Mouse (Mus musculus) CH12.LX (cell line): ENCODE data around the gene Mob4.
"Not testable (repeated sequence)": the region's sequence is repeated elsewhere in the genome, so short reads cannot be mapped to it uniquely, and the experiment has no call there.

ENCODE experiments used
- CHD1 ChIP-seq: IDR thresholded peaks from 2 replicates; pipeline ENCODE4 v1.6.1; 2012; ENCODE audit warnings: low read depth, low read length, improper control_type of control experiment, inconsistent platforms
- CHD2 ChIP-seq: IDR thresholded peaks from 2 replicates; pipeline ENCODE4 v1.6.1; 2011; ENCODE audit warnings: low read length, improper control_type of control experiment
- CTCF ChIP-seq, 2 experiments: IDR thresholded peaks in 1 of 2; conservative IDR thresholded peaks in 1 of 2; 2 replicates each; pipeline ENCODE4 v1.5.1; 2011 to 2012; ENCODE audit warnings: low read depth in 2 of 2, low read length in 2 of 2, improper control_type of control experiment in 1 of 2, inconsistent platforms in 1 of 2, mild to moderate bottlenecking in 1 of 2, moderate library complexity in 1 of 2
- HCFC1 ChIP-seq: IDR thresholded peaks from 2 replicates; pipeline ENCODE4 v1.6.1; 2012; ENCODE audit warnings: low read depth, mild to moderate bottlenecking, inconsistent platforms, low read length, improper control_type of control experiment
- MAX ChIP-seq: IDR thresholded peaks from 2 replicates; pipeline ENCODE4 v1.6.1; 2011; ENCODE audit warnings: low read length, improper control_type of control experiment
- MYC ChIP-seq: IDR thresholded peaks from 2 replicates; pipeline ENCODE4 v1.6.1; 2011; ENCODE audit warnings: low read depth, mild to moderate bottlenecking, improper control_type of control experiment, low read length
- NELFE ChIP-seq: IDR thresholded peaks from 2 replicates; pipeline ENCODE4 v1.6.1; 2011; ENCODE audit warnings: low read depth, low read length, improper control_type of control experiment
- POLR2A ChIP-seq: IDR thresholded peaks from 2 replicates; pipeline ENCODE4 v1.6.1; 2011; ENCODE audit warnings: low read depth, mild to moderate bottlenecking, improper control_type of control experiment, low read length
- POLR2AphosphoS2 ChIP-seq: IDR thresholded peaks from 2 replicates; pipeline ENCODE4 v1.6.1; 2011; ENCODE audit warnings: low read depth, low read length, improper control_type of control experiment
- RAD21 ChIP-seq: IDR thresholded peaks from 2 replicates; pipeline ENCODE4 v1.6.1; 2011; ENCODE audit warnings: low read depth, mild to moderate bottlenecking, low read length, improper control_type of control experiment, moderate library complexity
- SMC3 ChIP-seq: IDR thresholded peaks from 2 replicates; pipeline ENCODE4 v1.6.1; 2011; ENCODE audit warnings: low read depth, low read length, improper control_type of control experiment
- ZC3H11A ChIP-seq: IDR thresholded peaks from 2 replicates; pipeline ENCODE4 v1.6.1; 2012; ENCODE audit warnings: low read depth, mild to moderate bottlenecking, inconsistent platforms, low read length, improper control_type of control experiment
- ZMIZ1 ChIP-seq: IDR thresholded peaks from 2 replicates; pipeline ENCODE4 v1.6.1; 2012; ENCODE audit warnings: low read depth, mild to moderate bottlenecking, inconsistent platforms, low read length, improper control_type of control experiment
- ZNF384 ChIP-seq: IDR thresholded peaks from 2 replicates; pipeline ENCODE4 v1.6.1; 2012; ENCODE audit warnings: low read depth, low read length, improper control_type of control experiment, inconsistent platforms

DNA sequence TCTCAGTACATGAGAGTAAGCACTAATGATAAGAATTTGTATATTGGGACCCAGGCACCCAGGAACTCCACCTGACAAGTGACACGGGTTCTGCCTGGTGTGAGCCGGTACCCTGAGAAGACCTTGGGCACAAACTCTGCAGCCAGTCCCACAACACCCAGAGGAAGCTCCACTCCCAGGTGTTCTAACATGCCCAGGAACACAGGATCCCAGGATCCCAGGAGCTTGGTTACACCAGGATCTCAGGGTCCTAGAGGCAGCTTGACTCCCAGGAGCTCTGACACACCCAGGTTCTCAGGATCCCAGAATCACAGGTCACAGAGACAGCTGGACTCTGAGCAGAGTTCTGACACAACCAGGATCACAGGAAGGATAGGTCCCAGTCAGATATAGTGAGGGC, 6.9 kb upstream of the Mob4 start:
- not testable (repeated sequence) for TF ChIP-seq CHD1; CTCF (conservative IDR thresholded peaks at IDR 0.05 in 1 of 2, IDR thresholded peaks at IDR 0.05 in 1 of 2; ENCODE audit: low read depth in 2 of 2, low read length in 2 of 2); POLR2A; CHD2; HCFC1; ZNF384; ZC3H11A; SMC3; POLR2AphosphoS2; ZMIZ1; MAX; NELFE; MYC; RAD21
